Mouse (Mus musculus) liver, postnatal 0 days (tissue): ENCODE measurements around the gene Dop1b.

Experiments used
- CTCF ChIP-seq: sonication (generic); IDR thresholded peaks from 2 replicates; pipeline ENCODE4 v1.5.1; 2016; ENCODE audit warnings: antibody characterized with exemption, low read depth
- EP300 ChIP-seq: IDR thresholded peaks from 2 replicates; pipeline ENCODE4 v1.6.1; 2016; ENCODE audit warnings: antibody characterized with exemption, low read depth, mild to moderate bottlenecking

DNA sequence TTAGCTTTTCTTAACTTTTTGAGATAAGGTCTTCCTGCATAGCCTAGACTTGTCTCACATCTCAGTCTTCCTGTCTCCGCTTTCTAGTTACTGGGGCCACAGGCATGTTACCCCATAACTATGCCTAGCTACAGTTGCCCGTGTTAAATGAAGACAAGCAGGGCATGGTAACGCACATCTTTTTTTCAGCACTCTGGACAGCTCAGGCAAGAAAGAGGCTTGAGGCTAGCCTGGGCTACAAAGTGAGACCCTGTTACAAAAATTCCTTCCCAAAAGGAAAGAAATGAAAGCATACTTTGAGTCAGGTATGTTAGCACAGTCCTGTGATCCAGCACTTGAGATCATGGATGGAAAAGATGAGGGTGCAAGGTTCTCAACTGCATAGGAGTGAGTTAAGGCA is 138.8 kb downstream of the Dop1b start:
- no peak for TF ChIP-seq CTCF
- TF ChIP-seq EP300, result no peak
